Mouse (Mus musculus): ENCODE data around the gene Aldh3a2. TPM values are rescaled to one million over a fixed set of nuclear protein-coding genes. Genes with fewer than 3 reads are reported as not detected.
"Not testable (repeated sequence)": the region's sequence is repeated elsewhere in the genome, so short reads cannot be mapped to it uniquely, and the experiment has no call there.

Gene Aldh3a2
- total RNA-seq, 2 experiments from 2014 or later, result 68.4 to 78.5 TPM

- no peak for ATAC-seq (ENCODE audit: poor library complexity, severe bottlenecking)
These were observed 46.9 kb downstream of the Aldh3a2 start for GRCm38 (mm10) chr11:61220156-61220881.

- ATAC-seq (ENCODE audit: poor library complexity, severe bottlenecking), result no peak
These were observed 51.3 kb downstream of the Aldh3a2 start for GRCm38 (mm10) chr11:61215936-61216335.

- ATAC-seq (ENCODE audit: poor library complexity, severe bottlenecking), result no peak
These were observed 55.2 kb downstream of the Aldh3a2 start for GRCm38 (mm10) chr11:61212102-61212501.

- no peak for ATAC-seq (ENCODE audit: poor library complexity, severe bottlenecking)
These were observed 58.9 kb downstream of the Aldh3a2 start for GRCm38 (mm10) chr11:61208316-61208715.

GRCm38 (mm10) chr11:61207487-61208246 is 59.6 kb downstream of the Aldh3a2 start, which contains the start of gene Aldh3a1:
Gene Aldh3a1, plus strand, starts transcription at chr11:61207537.
- no peak for ATAC-seq (ENCODE audit: poor library complexity, severe bottlenecking)

- ATAC-seq (ENCODE audit: poor library complexity, severe bottlenecking), result no peak
These were observed 61.1 kb downstream of the Aldh3a2 start for GRCm38 (mm10) chr11:61206136-61206535.

- ATAC-seq (ENCODE audit: poor library complexity, severe bottlenecking), result no peak
These were observed 61.9 kb downstream of the Aldh3a2 start for GRCm38 (mm10) chr11:61205167-61205950.

GRCm38 (mm10) chr11:61202810-61203209 is 64.5 kb downstream of the Aldh3a2 start:
- ATAC-seq (ENCODE audit: poor library complexity, severe bottlenecking), result no peak

- ATAC-seq (ENCODE audit: poor library complexity, severe bottlenecking), result no peak
These were observed 65.1 kb downstream of the Aldh3a2 start for GRCm38 (mm10) chr11:61202186-61202585.

- no peak for ATAC-seq (ENCODE audit: poor library complexity, severe bottlenecking)
These were observed 67.5 kb downstream of the Aldh3a2 start for GRCm38 (mm10) chr11:61199620-61200362.

GRCm38 (mm10) chr11:61197935-61198334 is 69.3 kb downstream of the Aldh3a2 start:
- ATAC-seq (ENCODE audit: poor library complexity, severe bottlenecking), result no peak

GRCm38 (mm10) chr11:61196616-61197353 is 70.5 kb downstream of the Aldh3a2 start:
- no peak for ATAC-seq (ENCODE audit: poor library complexity, severe bottlenecking)

GRCm38 (mm10) chr11:61193392-61193791 is 73.9 kb downstream of the Aldh3a2 start:
- peak; percentile 98 for ATAC-seq (ENCODE audit: poor library complexity, severe bottlenecking)

- no peak for ATAC-seq (ENCODE audit: poor library complexity, severe bottlenecking)
These were observed 74.5 kb downstream of the Aldh3a2 start for GRCm38 (mm10) chr11:61192779-61193178.

GRCm38 (mm10) chr11:61192123-61192522 is 75.1 kb downstream of the Aldh3a2 start:
- not testable (repeated sequence) for ATAC-seq (ENCODE audit: poor library complexity, severe bottlenecking)

GRCm38 (mm10) chr11:61190776-61191175 is 76.5 kb downstream of the Aldh3a2 start:
- no peak for ATAC-seq (ENCODE audit: poor library complexity, severe bottlenecking)

GRCm38 (mm10) chr11:61183820-61184219 is 83.4 kb downstream of the Aldh3a2 start:
- no peak for ATAC-seq (ENCODE audit: poor library complexity, severe bottlenecking)

GRCm38 (mm10) chr11:61181624-61182023 is 85.6 kb downstream of the Aldh3a2 start:
- ATAC-seq (ENCODE audit: poor library complexity, severe bottlenecking), result no peak

GRCm38 (mm10) chr11:61180361-61180760 is 86.9 kb downstream of the Aldh3a2 start:
- ATAC-seq (ENCODE audit: poor library complexity, severe bottlenecking), result no peak

GRCm38 (mm10) chr11:61176321-61176720 is 90.9 kb downstream of the Aldh3a2 start:
- peak; percentile 31 for ATAC-seq (ENCODE audit: poor library complexity, severe bottlenecking)
